Mouse (Mus musculus): ENCODE data around the gene Rhobtb1.

Rhobtb1 gene

DNA sequence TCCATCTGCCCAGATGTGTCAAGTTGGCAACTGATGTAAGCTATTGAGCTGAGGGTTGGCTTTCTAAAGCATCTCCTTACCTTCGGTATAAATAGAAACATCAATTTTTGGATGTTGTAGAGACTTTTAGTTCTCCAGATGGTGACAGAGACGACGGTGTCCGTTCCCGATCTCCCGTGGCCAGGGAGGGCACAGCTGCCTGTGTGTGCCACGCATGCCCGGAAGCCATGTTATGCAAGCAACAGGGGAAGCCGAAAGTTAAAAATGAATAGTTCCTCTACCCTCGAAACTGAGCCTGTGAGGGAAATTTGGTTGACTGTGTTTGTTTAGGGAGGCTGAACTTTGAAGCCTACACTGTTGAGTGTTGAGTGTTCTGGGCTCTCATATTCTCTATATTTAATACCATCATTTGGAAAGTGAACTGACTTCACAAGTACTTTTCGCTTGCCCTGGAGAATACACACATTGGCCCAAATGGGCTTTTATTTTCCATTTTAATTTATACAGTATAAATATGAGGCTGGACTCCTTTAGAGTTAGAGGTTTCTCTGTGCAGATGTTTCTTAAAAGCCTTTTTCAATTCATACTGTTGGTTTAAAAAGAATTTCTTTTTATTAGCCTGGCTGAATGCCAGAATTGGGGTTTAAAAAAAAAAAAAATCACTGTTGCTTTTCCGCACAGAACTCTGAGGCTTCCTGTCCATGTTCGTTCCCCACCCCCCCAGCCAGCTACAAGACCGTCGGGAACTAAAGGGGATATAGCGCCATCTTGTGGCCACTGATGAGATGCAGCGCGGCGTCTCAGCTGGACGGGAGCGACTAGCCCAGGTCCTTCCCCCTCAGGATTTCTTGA, 169.7 kb downstream of the Rhobtb1 start:
- DNase-seq (ENCODE audit: low spot score in 2 of 2), result peak; percentile 43 to 78

GRCm38 (mm10) chr10:69321519-69322035, 170.3 kb downstream of the Rhobtb1 start:
- no peak for DNase-seq (ENCODE audit: low spot score in 2 of 2)

- no peak for DNase-seq (ENCODE audit: low spot score in 2 of 2)
Measured at GRCm38 (mm10) chr10:69323986-69324385, 172.8 kb downstream of the Rhobtb1 start.

DNA sequence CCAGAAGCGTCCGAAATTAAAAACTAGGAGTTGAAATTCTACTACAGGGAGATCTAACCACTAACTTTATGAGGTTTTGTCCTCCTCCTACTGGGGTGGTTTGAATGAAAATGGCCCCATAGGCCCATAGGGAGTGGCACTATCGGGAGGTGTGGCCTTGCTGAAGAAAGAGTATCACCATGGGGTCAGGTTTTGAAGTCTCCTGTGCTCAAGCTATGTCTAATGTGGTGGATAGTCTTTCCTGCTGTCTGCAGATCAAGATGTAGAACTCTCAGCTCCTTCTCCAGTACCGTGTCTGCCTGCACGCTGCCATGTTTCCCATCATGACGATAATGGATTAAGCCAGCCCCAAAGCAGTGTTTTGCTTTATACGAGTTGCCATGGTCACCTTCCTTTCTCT, 173.6 kb downstream of the Rhobtb1 start:
- DNase-seq (ENCODE audit: low spot score in 2 of 2), result no peak

- DNase-seq (ENCODE audit: low spot score in 2 of 2), result no peak
Measured at GRCm38 (mm10) chr10:69326433-69326832, 175.2 kb downstream of the Rhobtb1 start.

- no peak for DNase-seq (ENCODE audit: low spot score in 2 of 2)
Measured at GRCm38 (mm10) chr10:69327362-69327761, 176.1 kb downstream of the Rhobtb1 start.

- no peak for DNase-seq (ENCODE audit: low spot score in 2 of 2)
Measured at GRCm38 (mm10) chr10:69328029-69328655, 176.9 kb downstream of the Rhobtb1 start.

DNA sequence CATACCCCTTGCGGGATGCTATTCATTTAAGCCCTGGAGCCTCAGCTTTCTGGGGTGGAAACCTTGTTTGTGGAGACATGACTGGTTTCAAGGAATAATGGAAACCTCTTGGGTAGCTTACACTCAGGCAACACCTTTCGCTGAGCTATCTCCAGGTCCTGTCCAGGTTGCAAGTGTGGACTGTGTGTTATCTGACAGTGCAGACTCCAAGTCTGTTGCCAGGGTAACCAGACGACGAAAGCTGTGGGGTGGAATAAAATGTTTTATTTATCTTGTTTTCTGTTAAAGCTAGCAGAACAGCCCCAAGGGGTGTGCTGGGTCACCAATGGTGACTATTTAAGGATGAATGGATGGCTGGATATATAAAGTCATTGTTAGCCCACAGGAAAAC, 177.4 kb downstream of the Rhobtb1 start:
- DNase-seq (ENCODE audit: low spot score in 2 of 2), result no peak

- no peak for DNase-seq (ENCODE audit: low spot score in 2 of 2)
Measured at GRCm38 (mm10) chr10:69331231-69331630, 180.0 kb downstream of the Rhobtb1 start.

DNA sequence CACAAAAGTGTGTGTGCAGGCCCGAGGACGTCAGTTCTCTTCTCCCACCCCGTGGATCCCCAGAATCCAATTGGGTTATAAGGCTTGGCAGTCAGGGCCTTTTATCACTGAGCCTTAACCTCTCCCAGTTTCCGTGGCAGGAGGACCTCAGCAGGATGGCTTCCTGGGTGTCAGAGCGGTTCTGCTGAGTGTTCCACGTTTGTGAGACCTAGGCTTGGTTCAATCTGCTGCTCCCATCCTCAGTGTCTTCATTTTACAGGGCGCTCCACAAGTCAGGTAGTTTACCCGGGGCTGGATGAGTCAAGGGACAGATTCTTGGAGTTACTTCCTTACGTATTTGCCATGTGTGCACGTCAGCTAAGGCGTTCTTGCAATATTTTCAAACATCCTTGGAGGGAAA, 182.0 kb downstream of the Rhobtb1 start:
- no peak for DNase-seq (ENCODE audit: low spot score in 2 of 2)

GRCm38 (mm10) chr10:69334271-69335194, 183.3 kb downstream of the Rhobtb1 start:
- no peak for DNase-seq (ENCODE audit: low spot score in 2 of 2)

DNA sequence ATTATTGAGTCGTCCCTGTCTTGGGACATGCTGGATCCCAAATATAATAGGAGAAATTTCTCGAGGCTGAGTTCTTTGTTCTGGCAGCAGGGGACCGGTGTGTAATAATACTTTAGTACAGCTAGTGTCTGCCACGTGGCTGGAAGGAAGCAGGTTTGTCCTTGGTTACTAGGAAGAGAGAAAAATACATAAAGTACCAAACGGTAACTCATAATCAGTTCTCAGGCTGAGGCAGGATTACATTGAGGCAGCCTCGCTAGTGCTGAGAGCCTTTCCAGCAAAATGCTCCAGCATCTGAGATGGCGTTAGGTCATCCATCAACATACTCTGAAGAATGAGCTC, 183.9 kb downstream of the Rhobtb1 start:
- DNase-seq (ENCODE audit: low spot score in 2 of 2), result no peak

- DNase-seq (ENCODE audit: low spot score in 2 of 2), result no peak
Measured at GRCm38 (mm10) chr10:69335611-69336010, 184.4 kb downstream of the Rhobtb1 start.

- no peak for DNase-seq (ENCODE audit: low spot score in 2 of 2)
Measured at GRCm38 (mm10) chr10:69336219-69336618, 185.0 kb downstream of the Rhobtb1 start.

GRCm38 (mm10) chr10:69340001-69340400, 188.8 kb downstream of the Rhobtb1 start:
- DNase-seq (ENCODE audit: low spot score in 2 of 2), result no peak

All from frontal cortex, postnatal 14 days (tissue).